Mouse (Mus musculus) adrenal gland, adult 8-10 months (tissue): ENCODE measurements around the gene 1700001C02Rik. TPM values are rescaled to one million over a fixed set of nuclear protein-coding genes. Genes with fewer than 3 reads are reported as not detected.
A peak's percentile ranks its signal among the peaks of the same experiment; 100 is the strongest.

Experiments
- DNase-seq: peaks from one replicate; pipeline ENCODE4 v3.0.0; 2022
- total RNA-seq, 4 experiments: library from RNA; stranded (reverse); gene quantifications; 2 replicates each; pipeline ENCODE4 v1.2.4; 2022

The 1700001C02Rik gene
- total RNA-seq = not detected

GRCm38 (mm10) chr5:30465861-30466260, at the start of gene 1700001C02Rik:
1700001C02Rik (plus strand) TSS chr5:30466047.
- DNase-seq = no peak

GRCm38 (mm10) chr5:30416665-30417064, 49.2 kb upstream of the 1700001C02Rik start:
- DNase-seq = no peak

DNA sequence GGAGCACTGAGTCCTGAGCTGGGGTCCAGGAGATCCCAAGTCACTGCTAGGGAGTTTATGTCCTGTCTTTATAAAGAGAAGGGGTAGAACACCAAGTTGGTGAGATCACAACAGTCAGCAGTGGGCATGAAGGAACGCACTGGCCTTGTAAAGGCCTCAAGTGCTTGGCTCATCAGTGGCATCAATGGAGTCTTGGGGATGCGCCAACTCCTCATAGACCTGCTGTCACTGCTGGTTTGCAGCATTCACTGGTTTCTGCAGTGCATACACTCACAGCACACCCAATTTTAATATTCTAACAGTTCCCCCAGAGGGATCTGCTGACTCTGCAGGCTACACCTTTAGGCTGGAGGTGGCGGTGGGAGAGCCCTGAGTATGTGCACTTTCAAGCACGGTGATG, 42.7 kb upstream of the 1700001C02Rik start:
- DNase-seq = no peak

GRCm38 (mm10) chr5:30423572-30424244, 42.1 kb upstream of the 1700001C02Rik start:
- DNase-seq = no peak

GRCm38 (mm10) chr5:30427406-30427805, 38.4 kb upstream of the 1700001C02Rik start:
- DNase-seq = no peak

GRCm38 (mm10) chr5:30438931-30439330, 26.9 kb upstream of the 1700001C02Rik start:
- DNase-seq = no peak

GRCm38 (mm10) chr5:30440308-30440906, 25.4 kb upstream of the 1700001C02Rik start:
- DNase-seq = no peak

DNA sequence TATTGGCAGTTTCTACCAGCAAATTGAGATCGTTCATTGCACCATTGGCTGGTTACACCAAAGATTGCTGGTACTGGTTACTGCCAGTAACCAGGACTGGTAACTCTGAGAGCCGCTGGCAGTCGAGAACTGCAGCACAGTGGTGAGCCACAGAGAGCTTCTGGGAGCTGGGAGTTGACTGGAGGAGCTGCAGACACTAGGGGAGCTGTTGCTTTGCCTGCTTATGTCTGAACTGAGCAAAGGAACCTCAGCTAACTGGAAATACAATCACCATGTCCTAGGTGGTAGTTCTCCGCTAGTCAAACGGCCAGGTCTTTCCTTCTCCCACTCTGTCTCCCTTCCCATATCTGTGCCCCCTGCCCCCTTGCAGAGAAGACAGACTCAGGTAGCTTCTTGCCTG, 23.7 kb upstream of the 1700001C02Rik start:
- DNase-seq = no peak

- no peak for DNase-seq
These were observed 21.4 kb upstream of the 1700001C02Rik start for GRCm38 (mm10) chr5:30444327-30444895.

DNA sequence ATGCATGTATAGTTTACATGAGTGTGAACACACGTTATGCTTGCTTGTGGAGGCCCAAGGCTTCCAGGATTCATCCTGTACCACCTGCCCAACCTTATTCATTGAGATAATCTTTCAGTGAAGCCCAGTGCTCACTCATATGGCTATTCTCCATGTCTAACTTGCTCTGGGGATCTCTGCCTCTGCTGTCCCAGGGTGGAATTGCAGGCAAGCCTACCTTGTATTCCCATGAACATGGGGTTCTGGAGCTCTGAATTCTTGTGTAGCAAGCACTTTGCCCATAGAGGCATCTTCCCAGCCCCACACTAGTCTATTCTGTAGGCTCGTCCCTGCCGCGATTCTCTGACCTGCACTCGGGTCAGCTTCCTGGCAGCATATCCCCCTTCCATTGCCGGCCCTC, 9.8 kb upstream of the 1700001C02Rik start:
- no peak for DNase-seq

- DNase-seq = no peak
These were observed 5.7 kb upstream of the 1700001C02Rik start for GRCm38 (mm10) chr5:30460155-30460554.

DNA sequence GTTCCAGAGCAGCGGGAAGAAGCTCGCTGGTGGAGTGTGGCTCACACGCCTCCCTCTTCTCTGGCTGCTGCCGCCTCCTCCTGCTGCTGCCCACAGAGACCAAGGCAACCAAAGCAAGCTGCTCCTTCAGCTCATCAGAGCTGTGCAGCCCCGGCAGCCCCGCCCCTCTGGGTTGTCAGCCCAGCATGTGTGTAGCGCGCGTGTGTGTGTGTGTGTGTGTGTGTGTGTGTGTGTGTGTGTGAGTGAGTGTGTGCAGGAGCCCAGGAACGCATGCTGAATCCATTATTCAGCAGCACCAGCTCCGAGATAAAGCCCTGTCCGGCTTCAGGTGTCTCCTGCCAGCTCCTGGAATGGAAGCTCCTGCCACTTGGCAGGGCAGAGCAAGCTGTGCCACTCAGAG, 4.0 kb upstream of the 1700001C02Rik start, which contains the start of gene Otof:
Otof (minus strand) TSS at position 112 of the 400 bp plus-strand sequence.
- no peak for DNase-seq

GRCm38 (mm10) chr5:30466315-30466714, 468 bp downstream of the 1700001C02Rik start:
- no peak for DNase-seq

GRCm38 (mm10) chr5:30470454-30470853, 4.6 kb downstream of the 1700001C02Rik start:
- DNase-seq = no peak

- no peak for DNase-seq
These were observed 6.3 kb downstream of the 1700001C02Rik start for GRCm38 (mm10) chr5:30472148-30472547.

DNA sequence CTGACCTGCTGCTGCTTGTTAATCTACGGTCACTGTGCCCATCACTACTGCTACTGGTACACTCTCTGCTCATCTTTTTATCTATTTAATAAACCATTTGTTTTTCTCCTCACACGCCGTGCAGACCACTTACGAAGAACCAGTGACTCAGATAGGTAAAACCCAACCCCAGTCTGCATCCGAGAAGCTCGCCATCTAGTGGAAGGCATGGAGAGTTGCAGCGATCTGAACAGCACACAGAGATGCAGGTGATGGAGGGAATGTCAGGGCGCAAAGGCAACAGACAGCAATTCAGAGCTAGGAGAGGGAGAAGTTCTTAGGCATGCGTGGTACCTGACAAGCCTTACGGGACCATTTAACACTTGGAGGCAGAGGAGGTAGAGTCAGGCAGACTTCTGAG, 10.7 kb downstream of the 1700001C02Rik start:
- no peak for DNase-seq

GRCm38 (mm10) chr5:30482319-30482718, 16.5 kb downstream of the 1700001C02Rik start:
- DNase-seq = peak; percentile 45

GRCm38 (mm10) chr5:30483533-30483932, 17.7 kb downstream of the 1700001C02Rik start:
- DNase-seq = no peak

- DNase-seq = no peak
These were observed 18.7 kb downstream of the 1700001C02Rik start for GRCm38 (mm10) chr5:30484591-30484990.

DNA sequence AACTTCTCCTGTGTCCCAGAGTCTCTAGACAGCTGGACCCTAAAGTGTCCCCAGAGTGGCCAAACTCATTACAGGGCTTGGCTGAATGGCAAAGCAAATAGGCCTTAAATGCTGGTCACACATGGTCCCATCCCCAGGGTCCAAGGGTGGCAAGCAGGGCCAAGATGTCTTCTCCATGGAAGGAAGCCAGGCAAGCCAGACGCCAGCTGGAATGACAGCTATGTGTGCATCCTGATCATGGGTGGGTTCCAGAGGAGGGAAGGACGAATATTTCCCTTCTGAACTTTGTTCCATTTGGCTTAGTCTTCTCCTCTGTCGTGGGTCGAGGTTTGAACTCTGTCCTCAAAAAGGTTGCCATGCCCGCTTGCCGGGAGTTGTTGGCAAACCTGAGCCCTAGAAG, 19.3 kb downstream of the 1700001C02Rik start:
- no peak for DNase-seq

DNA sequence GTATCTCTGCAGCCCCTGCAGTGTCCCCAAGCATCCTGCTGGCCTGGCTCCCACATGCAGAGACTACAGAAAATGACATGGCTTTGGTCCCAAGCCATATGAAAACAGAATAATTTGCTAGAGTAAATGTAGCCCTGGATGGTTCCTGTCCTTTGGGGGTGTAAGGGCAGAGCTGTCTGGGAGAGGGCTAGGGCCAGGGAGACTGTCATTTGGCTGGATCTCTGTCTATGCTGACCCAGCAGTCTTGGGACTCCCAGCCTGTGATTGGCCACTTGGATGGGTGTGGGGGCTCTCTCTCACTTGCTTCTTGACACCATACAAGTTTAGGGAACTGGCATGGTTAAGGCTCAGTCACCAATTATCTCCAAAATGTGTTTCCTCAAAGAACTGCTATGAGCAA, 24.4 kb downstream of the 1700001C02Rik start:
- no peak for DNase-seq

DNA sequence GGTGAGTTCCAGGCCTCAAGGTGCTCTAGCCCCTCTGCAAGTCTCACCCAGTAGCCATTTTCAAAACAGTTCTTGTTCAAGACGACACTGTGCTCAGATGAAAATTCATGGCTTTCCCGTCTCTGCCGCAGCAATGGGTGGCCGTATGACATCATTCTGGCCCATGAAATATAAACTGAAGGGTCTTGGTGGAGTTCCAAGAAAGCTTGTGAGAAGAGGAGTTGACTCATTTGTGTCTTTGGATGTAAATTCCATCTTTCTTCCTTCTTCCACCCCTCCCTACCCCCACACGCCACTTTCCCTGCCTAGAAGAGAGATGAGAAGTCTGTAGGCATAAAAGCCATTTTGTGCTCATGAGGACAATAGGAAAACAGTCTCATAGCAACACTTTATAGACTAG, 25.0 kb downstream of the 1700001C02Rik start:
- no peak for DNase-seq

DNA sequence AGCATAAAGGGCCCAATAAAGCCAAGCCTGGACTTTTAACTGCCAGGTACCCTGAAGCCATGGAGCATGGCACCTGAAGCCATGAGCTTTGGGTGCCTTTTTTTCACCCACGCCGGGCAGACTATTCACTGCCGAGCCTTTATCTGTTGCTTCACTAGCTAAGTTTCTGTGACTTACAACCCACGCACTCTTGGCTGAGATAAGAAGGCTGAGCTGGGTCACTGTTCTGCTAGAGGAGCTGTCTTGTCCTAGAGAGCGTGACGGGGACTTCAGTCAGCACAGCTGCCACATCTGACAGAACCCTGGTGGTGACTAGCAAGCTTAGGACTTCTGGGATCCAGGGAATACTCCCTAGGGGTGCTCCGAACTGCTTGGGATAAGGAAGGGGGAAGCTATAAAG, 27.9 kb downstream of the 1700001C02Rik start:
- no peak for DNase-seq

DNA sequence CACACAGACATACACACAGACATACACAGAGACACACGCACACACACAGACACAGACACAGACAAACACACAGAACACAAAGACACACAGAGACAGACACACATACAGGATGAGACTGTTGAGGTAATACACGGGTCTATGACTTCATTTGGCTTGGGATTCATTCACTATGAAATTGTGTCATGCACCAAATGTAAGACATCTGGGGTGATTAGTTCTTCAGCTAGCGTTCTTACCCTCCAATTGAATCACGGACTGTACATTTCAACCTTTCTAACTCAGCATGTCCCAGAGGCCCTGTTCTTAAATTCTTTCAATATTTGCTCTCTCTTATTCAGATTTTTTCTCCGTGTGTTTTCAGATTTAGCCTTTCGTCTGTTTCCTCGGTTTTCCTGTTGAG, 28.8 kb downstream of the 1700001C02Rik start:
- DNase-seq = no peak
